Comparison of ENCODE assay signal across 24 mouse cellular contexts in genomic region chr19:45691001-45691535, GRCm38 (mm10). TPM values are rescaled to one million over a fixed set of nuclear protein-coding genes. Genes with fewer than 3 reads are reported as not detected.
A peak's percentile ranks its signal among the peaks of the same experiment; 100 is the strongest.
DNase-seq lines count a peak whose midpoint lies in the region; ATAC-seq and TF ChIP-seq lines count a peak whose summit lies in the region.
"Had no signal": no experiment of that assay in that cellular context is flagged by ENCODE, and none has a peak within 500 bp of the region (broad histone marks: within the 10 kb centered on the region; RNA-seq: fewer than 3 reads in every experiment).

No protein-coding gene starts in this region.

- no peak for TF ChIP-seq CTCF in kidney, postnatal 0 days (IDR thresholded peaks at IDR 0.05; ENCODE audit: low read depth)

- H3K36me3 ChIP-seq in kidney, postnatal 0 days (ENCODE audit: insufficient read depth, low read length), result no peaks in the 10 kb centered on the region
- no peaks in the 10 kb centered on the region for H3K36me3 ChIP-seq in kidney, embryonic 14.5 days (ENCODE audit: control insufficient read depth, insufficient read depth, low read length)
- H3K36me3 ChIP-seq: lung, embryonic 15.5 days; midbrain, embryonic 12.5 days had no signal

- H3K9ac ChIP-seq in kidney, postnatal 0 days (ENCODE audit: low read depth, low read length), result no peak overlapping the region
- no peak overlapping the region for H3K9ac ChIP-seq in kidney, embryonic 14.5 days (ENCODE audit: low read depth, low read length)
- H3K9ac ChIP-seq: liver, embryonic 14.5 days; lung, embryonic 15.5 days; midbrain, embryonic 12.5 days had no signal

- peak; percentile 55 for DNase-seq in kidney, postnatal 0 days (ENCODE audit: low spot score)
- DNase-seq in 3T3-L1 (ENCODE audit: low read depth, low spot score), result peak; percentile 21
- DNase-seq in NIH3T3 (ENCODE audit: low read depth), result peak; percentile 29
- peak; percentile 25 for DNase-seq in forelimb bud, embryonic 11.5 days (ENCODE audit: low read depth, low spot score)
- DNase-seq in layer of hippocampus, adult 18-20 months (ENCODE audit: low spot score in 2 of 2), result no peak
- DNase-seq in adrenal gland, adult 18-20 months (ENCODE audit: low spot score in 2 of 2), result no peak
- DNase-seq: adrenal gland, postnatal 14 days; cerebellum, adult 11-12 months; cerebellum, postnatal 14 days; kidney, adult 11 months; layer of hippocampus, adult 9-11 months; lung, postnatal 4 days; retina, postnatal 1 day had no signal

- no peaks in the 10 kb centered on the region for H3K9me3 ChIP-seq in kidney, postnatal 0 days (replicated peaks; ENCODE audit: low read length)
- no peaks in the 10 kb centered on the region for H3K9me3 ChIP-seq in kidney, embryonic 14.5 days (ENCODE audit: control insufficient read depth, low read length)
- H3K9me3 ChIP-seq: heart, embryonic 10.5 days; lung, embryonic 15.5 days; midbrain, embryonic 12.5 days had no signal

- no peaks in the 10 kb centered on the region; the same call in 1 of the 2 replicates for H3K4me1 ChIP-seq in kidney, postnatal 0 days (replicated peaks; ENCODE audit: insufficient read depth, low read length)
- 0 out of 2 replicates have a peak, but pooled peaks cover 4% of the 10 kb centered on the region for H3K4me1 ChIP-seq in kidney, embryonic 14.5 days (ENCODE audit: control insufficient read depth, insufficient read depth, low read length)
- H3K4me1 ChIP-seq: lung, embryonic 15.5 days had no signal

- H3K4me3 ChIP-seq in kidney, postnatal 0 days (replicated peaks; ENCODE audit: low read depth, low read length), result no peak overlapping the region
- H3K4me3 ChIP-seq in kidney, embryonic 14.5 days (ENCODE audit: low read length), result no peak overlapping the region
- H3K4me3 ChIP-seq: heart, embryonic 10.5 days; lung, embryonic 15.5 days; midbrain, embryonic 12.5 days had no signal

- peak; percentile 46; the same call in 1 of the 2 replicates for ATAC-seq in kidney, postnatal 0 days (replicated peaks; ENCODE audit: low FRiP score, low read depth)
- no peak for ATAC-seq in kidney, embryonic 14.5 days (ENCODE audit: low FRiP score, low TSS enrichment)
- ATAC-seq: forebrain, embryonic 14.5 days; Patski had no signal

- WGBS in kidney, postnatal 0 days, result 40% methylated on average over 8 of the region's 8 CpGs
- WGBS in kidney, embryonic 14.5 days, result 37% methylated on average over 8 of the region's 8 CpGs

- H3K27me3 ChIP-seq in kidney, postnatal 0 days (ENCODE audit: insufficient read depth, low read length), result no peaks in the 10 kb centered on the region
- H3K27me3 ChIP-seq in kidney, embryonic 14.5 days (ENCODE audit: control insufficient read depth, insufficient read depth, low read length), result peaks cover 2% of the 10 kb centered on the region; the same call in 1 of the 2 replicates
- H3K27me3 ChIP-seq: lung, embryonic 15.5 days had no signal

- no peak overlapping the region for H3K4me2 ChIP-seq in kidney, postnatal 0 days (ENCODE audit: low read length)
- H3K4me2 ChIP-seq in kidney, embryonic 14.5 days (replicated peaks; ENCODE audit: low read depth, low read length), result no peak overlapping the region
- H3K4me2 ChIP-seq: lung, embryonic 15.5 days; midbrain, embryonic 12.5 days had no signal

- H3K27ac ChIP-seq in kidney, postnatal 0 days, result no peak overlapping the region
- no peak overlapping the region for H3K27ac ChIP-seq in kidney, embryonic 14.5 days (ENCODE audit: low read depth, low read length)
- H3K27ac ChIP-seq: heart, embryonic 10.5 days; liver, embryonic 14.5 days; lung, embryonic 15.5 days; midbrain, embryonic 12.5 days; stomach, postnatal 0 days had no signal

RNA-seq across cellular contexts. Expression of gene Fbxw4, which starts 31.0 kb away (rescaled TPM):
- polyA plus RNA-seq in kidney, postnatal 0 days (2015; fragmentation: Nextera tagmentation; extraction: Ambion mirVana), result 4.8 and 5.9 TPM in 2 replicates
- polyA plus RNA-seq in kidney, embryonic 14.5 days (2014; fragmentation: Nextera tagmentation; extraction: Ambion mirVana), result 7.2 and 8.3 TPM in 2 replicates
- 10 to 100 TPM; 36.4 to 38.7 TPM for total RNA-seq in layer of hippocampus, adult 18-20 months (2021)
- 10 to 100 TPM; 30.9 to 47.7 TPM for total RNA-seq in adrenal gland, adult 18-20 months (2021)

RNA-seq across cellular contexts. Expression of gene Fgf8, which starts 51.6 kb away (rescaled TPM):
- 20.8 and 24.2 TPM in 2 replicates for polyA plus RNA-seq in kidney, postnatal 0 days (2015; fragmentation: Nextera tagmentation; extraction: Ambion mirVana)
- 25.1 and 29.3 TPM in 2 replicates for polyA plus RNA-seq in kidney, embryonic 14.5 days (2014; fragmentation: Nextera tagmentation; extraction: Ambion mirVana)
- not detected for total RNA-seq in layer of hippocampus, adult 18-20 months (2021)
- not detected for total RNA-seq in adrenal gland, adult 18-20 months (2021)
- total RNA-seq: adrenal gland, postnatal 14 days; gastrocnemius, postnatal 4 days; heart, postnatal 10 days; left cerebral cortex, adult 8-10 months had no signal
- polyA plus RNA-seq: lung, embryonic 15.5 days; stomach, postnatal 0 days had no signal

RNA-seq across cellular contexts. Expression of gene Npm3, which starts 58.3 kb away (rescaled TPM):
- polyA plus RNA-seq in kidney, postnatal 0 days (2015; fragmentation: Nextera tagmentation; extraction: Ambion mirVana), result 16.7 and 18.0 TPM in 2 replicates
- 21.4 and 111 TPM in 2 replicates for polyA plus RNA-seq in kidney, embryonic 14.5 days (2014; fragmentation: Nextera tagmentation; extraction: Ambion mirVana)
- total RNA-seq in layer of hippocampus, adult 18-20 months (2021), result 10 to 100 TPM in 1 of 2 experiments, 1 to 10 TPM in 1; 9.6 to 11.3 TPM
- 10 to 100 TPM; 28.5 to 30.7 TPM for total RNA-seq in adrenal gland, adult 18-20 months (2021)

Comparison
In these comparisons a context has a peak if more than half of its experiments do, and no peak if none do; other contexts are left out.
1. DNase-seq: peak in kidney, postnatal 0 days (single experiment), 3T3-L1 (single experiment), NIH3T3 (single experiment) and forelimb bud, embryonic 11.5 days (single experiment); none in layer of hippocampus, adult 18-20 months (0 of 2) and adrenal gland, adult 18-20 months (0 of 2).